Mouse (Mus musculus) lung, postnatal 0 days (tissue): ENCODE results near the gene 1700030J22Rik.

Experiments
- CTCF ChIP-seq: IDR thresholded peaks from 2 replicates; pipeline ENCODE4 v1.5.1; 2016; ENCODE audit warnings: antibody characterized with exemption, mild to moderate bottlenecking
- EP300 ChIP-seq: IDR thresholded peaks from 2 replicates; pipeline ENCODE4 v1.6.1; 2016; ENCODE audit warnings: antibody characterized with exemption, mild to moderate bottlenecking, control low read depth

DNA sequence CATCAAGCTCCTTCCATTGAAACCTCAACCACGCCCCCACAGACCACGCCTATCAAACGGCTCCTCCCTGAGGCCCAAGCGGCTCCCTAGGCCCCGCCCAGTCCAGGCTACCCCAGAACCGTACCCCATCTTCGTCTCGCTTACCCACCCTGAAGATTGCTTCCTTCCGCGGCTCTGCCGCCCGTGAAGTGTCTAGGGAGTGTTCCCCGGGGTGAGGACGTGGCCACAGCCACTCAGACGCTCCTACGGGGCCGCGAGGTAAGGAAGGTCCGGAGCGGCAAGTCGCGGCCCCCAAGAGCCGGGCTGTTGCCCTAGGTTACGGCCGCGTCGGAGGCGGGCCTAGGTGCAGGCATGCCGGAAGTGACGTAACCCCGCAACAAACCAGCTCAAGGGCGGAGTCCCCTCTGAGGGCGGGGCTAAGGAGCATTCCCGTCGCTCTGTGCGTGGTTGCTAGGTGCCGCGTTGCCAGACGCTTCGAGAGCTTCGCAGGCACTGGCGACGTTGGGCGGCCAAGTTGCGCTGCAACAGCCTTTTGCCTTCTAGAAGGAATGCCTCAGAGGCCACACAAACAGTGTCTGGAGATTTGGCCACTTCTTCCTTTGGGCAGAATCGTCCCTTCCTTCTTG is at the start of gene 1700030J22Rik:
- TF ChIP-seq CTCF, result peak; percentile 66
- no peak for TF ChIP-seq EP300
